Mouse (Mus musculus) G1E (cell line): Measurements from ENCODE around the gene Gna15.

Source experiments
- CTCF ChIP-seq: IDR thresholded peaks from 2 replicates; pipeline ENCODE4 v1.5.1; 2012; ENCODE audit warnings: low read depth, low read length, inconsistent platforms, mixed read lengths
- GATA1 ChIP-seq: IDR thresholded peaks from 2 replicates; pipeline ENCODE4 v1.6.1; 2012; ENCODE audit warnings: borderline replicate concordance, low read length, inconsistent platforms, mixed read lengths

DNA sequence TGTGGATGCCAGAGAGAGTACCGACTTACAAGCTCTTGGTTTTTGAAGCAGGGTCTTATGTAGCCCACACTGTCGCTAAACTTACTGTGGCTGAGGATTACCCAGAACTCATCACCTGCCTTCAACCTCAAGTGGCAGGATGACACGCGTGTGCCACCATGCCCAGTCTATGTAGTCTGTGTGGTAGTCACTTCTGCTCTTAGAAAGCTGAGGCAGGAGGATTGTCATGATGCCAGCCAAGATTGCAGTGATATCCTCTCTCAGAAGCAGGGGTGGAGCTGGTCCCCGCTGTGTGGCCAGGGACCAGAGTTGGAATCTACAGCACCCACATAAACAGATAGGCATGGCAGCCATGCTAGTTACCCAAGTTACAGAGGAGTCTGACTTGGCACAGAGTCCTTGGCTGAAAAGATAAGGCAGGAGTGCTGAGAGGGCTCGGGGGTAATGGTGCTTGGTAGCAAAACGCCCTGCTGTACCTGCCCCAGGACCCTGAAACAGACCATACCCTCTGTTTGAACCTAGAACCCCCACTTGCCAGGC is 38.5 kb downstream of the Gna15 start:
- no peak for TF ChIP-seq GATA1
- TF ChIP-seq CTCF, result no peak
